Mouse (Mus musculus): ENCODE data around the gene Slco2b1. TPM values are rescaled to one million over a fixed set of nuclear protein-coding genes. Genes with fewer than 3 reads are reported as not detected.

The Slco2b1 gene
- polyA plus RNA-seq, 1 experiment from 2014 or later: 4.0 TPM

GRCm38 (mm10) chr7:99649585-99649984 is 61.6 kb downstream of the Slco2b1 start:
- no peak overlapping the region for H3K4me3 ChIP-seq (replicated peaks; ENCODE audit: low read length)
- 66% methylated on average over 4 of the region's 4 CpGs for WGBS
- no peak overlapping the region for H3K9ac ChIP-seq (ENCODE audit: low read length)
- no peaks in the 10 kb centered on the region for H3K36me3 ChIP-seq (ENCODE audit: control insufficient read depth, insufficient read depth, low read length)
- H3K4me1 ChIP-seq (ENCODE audit: control insufficient read depth, insufficient read depth, low read length): no peaks in the 10 kb centered on the region
- H3K27ac ChIP-seq (ENCODE audit: low read length): no peak overlapping the region
- H3K9me3 ChIP-seq (replicated peaks; ENCODE audit: control insufficient read depth, low read length): no peaks in the 10 kb centered on the region
- no peak for ATAC-seq (ENCODE audit: insufficient read depth, low FRiP score)
- no peak overlapping the region for H3K4me2 ChIP-seq (ENCODE audit: low read depth, low read length)
- H3K27me3 ChIP-seq (ENCODE audit: control insufficient read depth, insufficient read depth, low read length): no peaks in the 10 kb centered on the region

- Histone ChIP-seq H3K4me1 (ENCODE audit: control insufficient read depth, insufficient read depth, low read length) (no peaks in the 10 kb centered on the region), H3K4me3 (replicated peaks; ENCODE audit: low read length) (no peak overlapping the region), H3K9me3 (replicated peaks; ENCODE audit: control insufficient read depth, low read length) (no peaks in the 10 kb centered on the region), H3K9ac (ENCODE audit: low read length) (no peak overlapping the region), H3K27me3 (ENCODE audit: control insufficient read depth, insufficient read depth, low read length) (no peaks in the 10 kb centered on the region), H3K4me2 (ENCODE audit: low read depth, low read length) (no peak overlapping the region), H3K36me3 (ENCODE audit: control insufficient read depth, insufficient read depth, low read length) (no peaks in the 10 kb centered on the region), H3K27ac (ENCODE audit: low read length) (no peak overlapping the region)
- WGBS: 4% methylated on average over 6 of the region's 6 CpGs
- no peak; the same call in 1 of the 2 replicates for ATAC-seq (ENCODE audit: insufficient read depth, low FRiP score)
Measured at GRCm38 (mm10) chr7:99648623-99649022, 62.5 kb downstream of the Slco2b1 start.

GRCm38 (mm10) chr7:99644701-99645100 is 66.4 kb downstream of the Slco2b1 start:
- Histone ChIP-seq H3K4me3 (replicated peaks; ENCODE audit: low read length) (no peak overlapping the region), H3K4me2 (ENCODE audit: low read depth, low read length) (no peak overlapping the region), H3K9me3 (replicated peaks; ENCODE audit: control insufficient read depth, low read length) (no peaks in the 10 kb centered on the region), H3K27me3 (ENCODE audit: control insufficient read depth, insufficient read depth, low read length) (no peaks in the 10 kb centered on the region), H3K4me1 (ENCODE audit: control insufficient read depth, insufficient read depth, low read length) (no peaks in the 10 kb centered on the region), H3K9ac (ENCODE audit: low read length) (no peak overlapping the region), H3K27ac (ENCODE audit: low read length) (no peak overlapping the region), H3K36me3 (ENCODE audit: control insufficient read depth, insufficient read depth, low read length) (no peaks in the 10 kb centered on the region)
- ATAC-seq (ENCODE audit: insufficient read depth, low FRiP score): no peak
- 72% methylated on average over 7 of the region's 7 CpGs for WGBS

- Histone ChIP-seq H3K4me3 (replicated peaks; ENCODE audit: low read length) (no peak overlapping the region), H3K4me2 (ENCODE audit: low read depth, low read length) (no peak overlapping the region), H3K9ac (ENCODE audit: low read length) (no peak overlapping the region), H3K27me3 (ENCODE audit: control insufficient read depth, insufficient read depth, low read length) (no peaks in the 10 kb centered on the region), H3K27ac (ENCODE audit: low read length) (no peak overlapping the region), H3K9me3 (replicated peaks; ENCODE audit: control insufficient read depth, low read length) (no peaks in the 10 kb centered on the region), H3K36me3 (ENCODE audit: control insufficient read depth, insufficient read depth, low read length) (no peaks in the 10 kb centered on the region), H3K4me1 (ENCODE audit: control insufficient read depth, insufficient read depth, low read length) (no peaks in the 10 kb centered on the region)
- no peak; the same call in 1 of the 2 replicates for ATAC-seq (ENCODE audit: insufficient read depth, low FRiP score)
- WGBS: 30% methylated on average over 3 of the region's 3 CpGs
Measured at GRCm38 (mm10) chr7:99642078-99642477, 69.1 kb downstream of the Slco2b1 start.

DNA sequence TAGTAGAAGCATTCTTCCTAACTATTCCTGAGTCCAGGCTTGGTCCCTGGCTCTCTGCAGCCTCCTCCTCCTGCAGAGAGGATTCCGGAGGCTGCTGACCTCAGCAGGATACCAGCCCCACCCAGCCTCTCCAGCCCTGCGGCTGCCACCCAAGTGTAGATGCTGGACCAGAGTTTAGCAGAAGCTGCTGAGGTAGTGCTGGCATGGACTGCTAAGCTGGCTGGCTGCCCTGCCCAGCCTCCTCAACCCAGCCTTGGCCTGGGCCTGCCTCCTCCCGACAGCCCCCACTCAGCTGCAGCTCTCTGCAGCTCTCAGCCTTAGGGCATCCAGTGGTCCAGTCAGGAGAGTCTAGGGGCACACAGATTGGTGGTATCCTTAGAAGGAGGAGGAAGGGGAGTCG is 69.9 kb downstream of the Slco2b1 start:
- H3K4me2 ChIP-seq (ENCODE audit: low read depth, low read length): no peak overlapping the region
- H3K4me3 ChIP-seq (replicated peaks; ENCODE audit: low read length): no peak overlapping the region
- no peaks in the 10 kb centered on the region for H3K4me1 ChIP-seq (ENCODE audit: control insufficient read depth, insufficient read depth, low read length)
- H3K36me3 ChIP-seq (ENCODE audit: control insufficient read depth, insufficient read depth, low read length): no peaks in the 10 kb centered on the region
- no peaks in the 10 kb centered on the region for H3K27me3 ChIP-seq (ENCODE audit: control insufficient read depth, insufficient read depth, low read length)
- H3K27ac ChIP-seq (ENCODE audit: low read length): no peak overlapping the region
- no peak overlapping the region for H3K9ac ChIP-seq (ENCODE audit: low read length)
- WGBS: 39% methylated on average over 4 of the region's 4 CpGs
- H3K9me3 ChIP-seq (replicated peaks; ENCODE audit: control insufficient read depth, low read length): no peaks in the 10 kb centered on the region
- peak; percentile 56 for ATAC-seq (ENCODE audit: insufficient read depth, low FRiP score)

- H3K27ac ChIP-seq (ENCODE audit: low read length): no peak overlapping the region
- no peaks in the 10 kb centered on the region for H3K4me1 ChIP-seq (ENCODE audit: control insufficient read depth, insufficient read depth, low read length)
- no peak for ATAC-seq (ENCODE audit: insufficient read depth, low FRiP score)
- no peak overlapping the region for H3K4me3 ChIP-seq (replicated peaks; ENCODE audit: low read length)
- no peak overlapping the region for H3K4me2 ChIP-seq (ENCODE audit: low read depth, low read length)
- peaks cover 2% of the 10 kb centered on the region; the same call in 1 of the 2 replicates for H3K27me3 ChIP-seq (ENCODE audit: control insufficient read depth, insufficient read depth, low read length)
- H3K9me3 ChIP-seq (replicated peaks; ENCODE audit: control insufficient read depth, low read length): no peaks in the 10 kb centered on the region
- WGBS: 70% methylated on average over 8 of the region's 8 CpGs
- H3K36me3 ChIP-seq (ENCODE audit: control insufficient read depth, insufficient read depth, low read length): no peaks in the 10 kb centered on the region
- no peak overlapping the region for H3K9ac ChIP-seq (ENCODE audit: low read length)
Measured at GRCm38 (mm10) chr7:99633966-99634665, 77.0 kb downstream of the Slco2b1 start.

DNA sequence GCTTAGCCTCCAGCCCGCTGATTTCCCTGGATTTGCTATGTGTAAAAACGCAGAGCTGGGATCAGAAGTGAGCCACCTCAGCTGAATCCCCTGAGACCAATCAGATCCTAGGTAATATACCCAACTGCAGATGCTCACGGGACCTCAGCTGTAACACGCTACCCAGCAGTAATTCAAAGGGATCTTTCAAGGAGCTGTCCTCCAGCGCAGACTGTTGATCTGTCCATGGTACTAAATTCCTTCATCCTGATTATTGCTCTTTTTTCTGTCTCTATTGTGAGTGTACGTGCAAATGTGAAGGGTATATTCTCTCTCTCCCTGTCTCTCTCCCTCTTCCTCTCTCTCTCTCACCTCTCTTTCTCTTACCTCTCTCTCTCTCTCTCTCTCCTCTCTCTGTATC is 78.9 kb downstream of the Slco2b1 start:
- H3K9me3 ChIP-seq (replicated peaks; ENCODE audit: control insufficient read depth, low read length): no peaks in the 10 kb centered on the region
- H3K4me3 ChIP-seq (replicated peaks; ENCODE audit: low read length): no peak overlapping the region
- no peaks in the 10 kb centered on the region for H3K36me3 ChIP-seq (ENCODE audit: control insufficient read depth, insufficient read depth, low read length)
- H3K27me3 ChIP-seq (ENCODE audit: control insufficient read depth, insufficient read depth, low read length): peaks cover 12% of the 10 kb centered on the region; the same call in 1 of the 2 replicates
- no peak overlapping the region for H3K9ac ChIP-seq (ENCODE audit: low read length)
- no peak overlapping the region for H3K27ac ChIP-seq (ENCODE audit: low read length)
- WGBS: 8% methylated on average over 6 of the region's 6 CpGs
- H3K4me2 ChIP-seq (ENCODE audit: low read depth, low read length): no peak overlapping the region
- H3K4me1 ChIP-seq (ENCODE audit: control insufficient read depth, insufficient read depth, low read length): no peaks in the 10 kb centered on the region
- ATAC-seq (ENCODE audit: insufficient read depth, low FRiP score): no peak

- no peak overlapping the region for H3K9ac ChIP-seq (ENCODE audit: low read length)
- no peak overlapping the region for H3K4me3 ChIP-seq (replicated peaks; ENCODE audit: low read length)
- no peak overlapping the region for H3K27ac ChIP-seq (ENCODE audit: low read length)
- no peaks in the 10 kb centered on the region for H3K36me3 ChIP-seq (ENCODE audit: control insufficient read depth, insufficient read depth, low read length)
- peaks cover 11% of the 10 kb centered on the region; the same call in 1 of the 2 replicates for H3K4me1 ChIP-seq (ENCODE audit: control insufficient read depth, insufficient read depth, low read length)
- 10% methylated on average over 7 of the region's 7 CpGs for WGBS
- no peak for ATAC-seq (ENCODE audit: insufficient read depth, low FRiP score)
- no peak overlapping the region for H3K4me2 ChIP-seq (ENCODE audit: low read depth, low read length)
- no peaks in the 10 kb centered on the region for H3K9me3 ChIP-seq (replicated peaks; ENCODE audit: control insufficient read depth, low read length)
- peaks cover 40% of the 10 kb centered on the region for H3K27me3 ChIP-seq (ENCODE audit: control insufficient read depth, insufficient read depth, low read length)
Measured at GRCm38 (mm10) chr7:99627366-99627765, 83.8 kb downstream of the Slco2b1 start.

DNA sequence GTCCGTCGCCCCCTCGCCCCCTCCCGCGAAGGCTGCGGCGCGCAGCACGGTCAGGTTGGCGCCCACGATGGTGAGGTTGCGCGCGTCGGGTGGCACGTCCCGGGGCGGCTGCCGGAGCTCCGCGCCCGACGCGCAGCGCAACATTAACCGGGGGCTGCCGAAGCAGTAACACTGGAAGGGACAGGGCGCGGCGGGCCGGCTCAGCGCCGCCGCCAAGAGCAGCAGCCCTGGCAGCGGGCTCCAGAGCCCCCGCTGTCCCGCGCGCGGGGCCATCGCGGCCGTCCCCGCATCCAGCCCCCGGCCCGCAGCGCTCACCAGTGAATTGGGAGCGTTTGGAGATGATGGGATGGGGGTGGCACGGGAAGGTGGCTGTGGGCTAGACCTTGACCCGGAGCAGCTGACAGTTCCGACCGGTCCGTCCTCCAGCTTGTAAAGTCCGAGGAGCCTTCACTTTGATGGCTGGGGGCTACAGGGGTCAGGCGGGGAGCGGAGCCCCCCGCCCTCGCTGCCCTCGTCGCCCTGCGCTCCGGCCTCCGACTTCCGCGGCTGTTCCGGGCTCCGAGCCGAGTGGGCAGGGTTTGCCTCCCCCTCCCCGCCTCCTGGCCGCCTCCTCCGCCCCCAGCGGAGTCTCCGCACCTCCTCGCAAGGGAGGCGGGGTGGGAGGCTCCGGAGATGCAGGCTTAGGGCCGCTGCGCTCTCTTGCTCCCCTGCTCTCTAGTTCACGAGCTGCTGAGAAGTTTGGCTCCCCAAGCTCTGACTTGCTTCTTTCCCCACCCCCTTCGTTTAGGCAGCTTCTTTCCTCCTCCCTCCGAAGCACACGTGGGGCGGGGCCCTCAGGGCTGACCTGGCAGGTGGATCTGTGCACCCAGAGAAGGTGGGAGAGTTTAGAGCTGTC is 84.5 kb downstream of the Slco2b1 start, which contains the start of gene Tpbgl:
TSS of gene Tpbgl (minus strand) at position 728 of the 895 bp plus-strand sequence.
- ATAC-seq (ENCODE audit: insufficient read depth, low FRiP score): peak; percentile 65
- H3K9ac ChIP-seq (ENCODE audit: low read length): peak within 1 kb of the TSS; percentile 61
- under 1% methylated on average over 82 of the region's 83 CpGs for WGBS
- H3K27ac ChIP-seq (ENCODE audit: low read length): no peak within 1 kb of the TSS
- peaks cover 11% of the 10 kb centered on the region; the same call in 1 of the 2 replicates for H3K4me1 ChIP-seq (ENCODE audit: control insufficient read depth, insufficient read depth, low read length)
- H3K27me3 ChIP-seq (ENCODE audit: control insufficient read depth, insufficient read depth, low read length): peaks cover 38% of the 10 kb centered on the region
- H3K36me3 ChIP-seq (ENCODE audit: control insufficient read depth, insufficient read depth, low read length): no peaks in the 10 kb centered on the region
- H3K9me3 ChIP-seq (replicated peaks; ENCODE audit: control insufficient read depth, low read length): no peaks in the 10 kb centered on the region
- peak within 1 kb of the TSS; percentile 94 for H3K4me2 ChIP-seq (ENCODE audit: low read depth, low read length)
- H3K4me3 ChIP-seq (replicated peaks; ENCODE audit: low read length): peak within 1 kb of the TSS; percentile 50

Data from stomach, embryonic 16.5 days (tissue).